Mouse (Mus musculus) kidney, postnatal 4 days (tissue): ENCODE results near the gene Sgsm3.
A peak's percentile ranks its signal among the peaks of the same experiment; 100 is the strongest.
"Not testable (repeated sequence)": the region's sequence is repeated elsewhere in the genome, so short reads cannot be mapped to it uniquely, and the experiment has no call there.

Source experiments
- DNase-seq, 2 experiments: peaks; one replicate each; pipeline ENCODE4 v3.0.0; 2021; ENCODE audit warnings: mixed read lengths in 2 of 2

Gene Sgsm3

GRCm38 (mm10) chr15:80977620-80978334 lies at the start of gene Sgsm3:
TSS of gene Sgsm3 (plus strand) at chr15:80977765.
- peak; percentile 89 to 92 for DNase-seq

GRCm38 (mm10) chr15:80928811-80929355 lies 48.7 kb upstream of the Sgsm3 start:
- no peak for DNase-seq

DNA sequence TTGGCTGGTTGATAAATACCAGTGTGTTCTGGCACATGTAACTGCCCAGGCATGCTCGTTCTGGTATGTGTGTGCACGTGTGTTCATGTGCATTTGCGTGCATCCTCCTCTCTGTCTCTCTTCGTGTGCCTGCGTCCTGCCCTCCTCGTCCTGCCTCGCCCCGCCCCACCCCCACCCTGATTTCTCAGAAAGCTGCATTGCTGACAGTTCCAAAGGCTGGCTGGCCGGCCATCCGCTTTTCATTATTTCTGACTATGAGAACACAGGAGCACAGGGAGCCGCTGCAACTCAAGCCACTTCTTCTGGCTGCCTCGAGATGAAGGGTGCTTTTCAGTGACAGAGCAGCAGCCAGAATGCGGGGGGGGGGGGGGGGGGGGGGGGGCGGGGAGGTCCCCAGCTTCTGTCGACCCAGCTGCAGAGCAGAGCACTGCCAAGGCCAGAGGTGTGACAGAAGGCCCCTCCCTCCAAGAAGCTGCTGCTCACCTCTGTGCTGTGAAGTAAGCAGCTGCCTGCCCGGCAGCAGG lies 47.5 kb upstream of the Sgsm3 start:
- DNase-seq: peak in 1 of 2 experiments; percentile 25

- DNase-seq: not testable (repeated sequence)
Measured at GRCm38 (mm10) chr15:80930676-80931320, 46.8 kb upstream of the Sgsm3 start.

GRCm38 (mm10) chr15:80931345-80931960 lies 46.1 kb upstream of the Sgsm3 start:
- no peak for DNase-seq

DNA sequence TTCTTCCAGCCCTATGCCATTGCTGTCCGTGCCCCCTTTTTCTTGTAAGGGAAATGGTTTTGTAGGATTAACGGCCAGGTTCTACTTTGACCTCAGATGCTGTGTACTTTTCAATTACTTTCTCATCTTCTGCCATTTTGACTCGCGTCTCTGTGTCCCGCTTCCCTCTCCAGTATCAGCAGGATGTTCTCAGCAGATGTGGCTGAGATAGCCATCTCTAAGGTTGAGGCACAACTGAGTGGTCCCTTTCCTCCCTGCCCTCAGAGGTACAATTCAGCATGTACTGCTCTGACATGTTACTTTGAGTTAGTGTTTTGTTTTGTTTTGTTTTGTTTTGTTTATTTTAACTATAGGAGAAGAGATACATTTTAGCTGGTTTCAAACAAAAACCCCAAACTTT lies 42.7 kb upstream of the Sgsm3 start:
- no peak for DNase-seq

- DNase-seq: peak; percentile 27 to 55
Measured at GRCm38 (mm10) chr15:80936686-80937085, 40.9 kb upstream of the Sgsm3 start.

GRCm38 (mm10) chr15:80938615-80939014 lies 39.0 kb upstream of the Sgsm3 start:
- DNase-seq: no peak

DNA sequence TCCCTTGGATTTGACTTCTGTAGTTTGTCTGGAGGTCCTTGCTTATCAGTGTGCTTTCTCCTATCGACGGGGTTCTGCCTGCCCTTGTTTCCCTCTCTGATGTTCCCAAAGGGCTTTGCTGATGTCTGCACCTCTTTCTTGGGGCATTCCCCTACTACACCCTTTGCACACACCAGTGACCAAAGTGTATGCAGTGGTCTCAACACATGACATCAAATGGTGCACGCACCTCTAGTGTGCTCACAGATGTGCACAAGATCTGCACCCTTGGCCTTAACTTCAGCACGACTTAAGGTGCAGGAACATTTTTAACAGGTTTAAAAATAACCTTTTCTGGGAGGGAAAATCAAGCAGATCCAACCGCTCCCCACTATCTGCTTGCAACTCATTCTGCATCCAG lies 38.2 kb upstream of the Sgsm3 start:
- no peak for DNase-seq

GRCm38 (mm10) chr15:80941468-80942040 lies 36.0 kb upstream of the Sgsm3 start:
- no peak for DNase-seq

GRCm38 (mm10) chr15:80945851-80946250 lies 31.7 kb upstream of the Sgsm3 start:
- peak; percentile 45 to 59 for DNase-seq

DNA sequence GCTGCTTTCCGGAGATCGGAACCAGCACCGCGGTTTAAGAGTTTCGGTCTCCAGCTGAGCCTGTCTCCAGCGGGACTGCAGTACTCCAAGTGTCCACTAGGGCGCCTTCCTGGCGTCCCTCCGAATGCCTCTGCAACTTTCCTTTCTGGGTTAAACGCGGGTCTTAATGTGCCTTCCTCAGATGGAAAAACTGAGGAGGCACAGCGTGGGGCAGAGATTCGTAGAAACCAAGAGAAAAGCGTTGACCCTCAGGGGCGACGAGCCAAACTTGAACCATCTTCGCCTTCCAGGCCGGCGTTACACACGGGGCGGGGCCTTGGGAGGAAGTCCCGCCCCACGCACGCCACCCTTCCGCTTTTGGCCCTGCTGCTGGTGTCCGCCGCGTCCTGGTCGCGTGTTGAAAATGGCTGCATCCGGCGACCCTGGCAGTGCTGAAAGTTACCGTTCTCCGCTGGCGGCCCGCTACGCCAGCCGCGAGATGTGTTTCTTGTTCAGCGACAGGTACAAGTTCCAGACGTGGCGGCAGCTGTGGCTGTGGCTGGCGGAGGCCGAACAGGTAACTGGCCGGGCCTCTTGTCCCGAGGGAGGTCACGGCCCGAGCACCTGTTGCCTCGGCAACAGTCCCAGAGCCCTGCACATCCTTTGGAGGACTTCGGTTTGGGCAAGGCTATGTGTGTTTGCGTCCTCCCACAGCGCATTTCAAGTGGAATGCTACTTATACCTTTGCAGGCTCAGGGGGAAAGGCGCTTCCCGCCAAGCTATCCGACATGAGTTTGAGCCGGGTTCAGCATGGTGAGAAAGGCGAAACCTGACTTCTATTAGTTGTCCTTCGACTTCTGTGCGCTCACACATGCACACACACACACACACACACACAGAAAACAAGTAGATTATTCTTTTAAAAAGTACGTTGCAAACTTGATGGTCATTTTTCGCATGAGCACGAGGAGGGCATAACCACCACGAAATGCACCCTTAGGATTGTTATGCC lies 29.1 kb upstream of the Sgsm3 start, which contains the start of gene Adsl:
Gene Adsl (plus strand): TSS at position 346 of the 991 bp plus-strand sequence.
- DNase-seq: peak; percentile 91 to 95

DNA sequence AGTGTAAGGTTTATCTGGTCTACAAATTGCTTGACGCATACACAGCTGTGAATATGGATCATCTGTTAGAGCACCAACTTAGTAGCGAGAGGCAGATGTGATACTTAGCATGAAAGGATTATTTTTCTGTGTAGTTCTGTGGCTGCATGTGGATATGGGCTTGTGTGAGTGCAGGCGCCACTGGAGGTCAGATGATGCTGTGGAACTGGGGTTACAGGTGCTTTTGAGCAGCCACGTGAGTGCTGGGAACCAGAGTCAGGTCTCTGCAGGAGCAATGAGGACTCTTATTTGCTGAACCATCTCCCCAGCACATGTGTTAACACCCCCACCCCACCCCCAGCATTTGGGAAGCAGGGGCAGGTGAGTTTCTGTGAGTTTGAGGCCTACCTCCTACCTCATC lies 28.1 kb upstream of the Sgsm3 start:
- no peak for DNase-seq

DNA sequence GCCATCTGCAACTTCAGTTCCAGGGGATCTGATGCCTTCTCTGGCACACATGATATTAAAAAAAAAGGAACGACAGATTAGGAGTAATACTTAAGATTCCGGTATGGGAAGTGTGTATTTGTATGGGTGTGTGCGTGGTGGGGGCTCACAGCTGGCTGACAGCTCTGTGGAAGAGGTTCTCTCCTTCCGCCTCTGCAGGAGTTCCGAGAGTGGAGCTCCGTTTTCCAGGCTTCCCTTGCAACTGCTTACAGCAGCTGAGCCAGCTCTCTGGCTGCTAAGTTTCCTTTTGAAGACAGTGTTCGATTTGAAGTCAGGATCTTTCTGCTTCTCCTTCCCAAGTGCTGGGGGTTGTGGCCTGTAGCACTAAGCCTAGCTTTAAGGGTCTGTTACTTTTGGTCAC lies 27.5 kb upstream of the Sgsm3 start:
- no peak for DNase-seq

GRCm38 (mm10) chr15:80953971-80954370 lies 23.6 kb upstream of the Sgsm3 start:
- no peak for DNase-seq

- no peak for DNase-seq
Measured at GRCm38 (mm10) chr15:80954861-80955260, 22.7 kb upstream of the Sgsm3 start.

- DNase-seq: no peak
Measured at GRCm38 (mm10) chr15:80955836-80956438, 21.6 kb upstream of the Sgsm3 start.

GRCm38 (mm10) chr15:80969371-80969770 lies 8.2 kb upstream of the Sgsm3 start:
- no peak for DNase-seq

- DNase-seq: peak in 1 of 2 experiments; percentile 16
Measured at GRCm38 (mm10) chr15:80974311-80974710, 3.3 kb upstream of the Sgsm3 start.

DNA sequence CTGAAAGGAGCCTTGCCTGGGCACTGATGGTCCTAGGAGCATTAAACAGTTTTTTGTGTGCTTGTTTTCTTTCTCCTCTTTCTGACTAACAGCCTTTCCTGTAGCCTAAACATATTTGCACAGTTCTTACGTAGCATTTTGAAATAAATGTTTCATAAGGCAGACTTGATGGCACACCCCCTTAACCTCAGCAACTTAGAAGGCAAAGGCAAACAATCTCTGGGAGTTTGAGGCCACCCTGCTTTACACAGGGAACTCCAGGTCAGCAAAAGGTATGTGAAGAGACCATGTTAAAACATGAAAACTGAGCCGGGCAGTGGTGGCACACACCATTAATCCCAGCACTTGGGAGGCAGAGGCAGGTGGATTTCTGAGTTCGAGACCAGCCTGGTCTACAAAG lies 1.9 kb upstream of the Sgsm3 start:
- DNase-seq: no peak

GRCm38 (mm10) chr15:80979611-80980010 lies 2.0 kb downstream of the Sgsm3 start:
- DNase-seq: no peak
